Comparison of ENCODE assay signal across 13 mouse cellular contexts in genomic region chr2:50569502-50570285, GRCm38 (mm10).
"Had no signal": no experiment of that assay in that cellular context is flagged by ENCODE, and none has a peak within 500 bp of the region (broad histone marks: within the 10 kb centered on the region; RNA-seq: fewer than 3 reads in every experiment).

No protein-coding gene starts in this region.

- H3K9me3 ChIP-seq: liver, embryonic 13.5 days; neural tube, embryonic 13.5 days had no signal

- H3K9ac ChIP-seq: liver, embryonic 13.5 days; liver, postnatal 0 days; neural tube, embryonic 13.5 days had no signal

- ATAC-seq: intestine, postnatal 0 days; liver, postnatal 0 days had no signal

- DNase-seq: kidney, adult 8-10 months; kidney, postnatal 25 days; liver; liver, embryonic 13.5 days; liver, postnatal 0 days; lung, postnatal 36 days; right cerebral cortex, postnatal 4 days; spleen, adult 18-20 months; thymus, adult 18-20 months; thymus, postnatal 14 days had no signal

- H3K4me2 ChIP-seq: liver, embryonic 13.5 days; neural tube, embryonic 13.5 days had no signal

- H3K27ac ChIP-seq: left cerebral cortex, adult 2 months; liver, embryonic 13.5 days; neural tube, embryonic 13.5 days had no signal

- H3K27me3 ChIP-seq: liver, embryonic 13.5 days; neural tube, embryonic 13.5 days had no signal

- H3K4me1 ChIP-seq: liver, embryonic 13.5 days had no signal

- H3K36me3 ChIP-seq: liver, embryonic 13.5 days; neural tube, embryonic 13.5 days had no signal

- H3K4me3 ChIP-seq: left cerebral cortex, adult 2 months; liver, embryonic 13.5 days; neural tube, embryonic 13.5 days had no signal
